Mouse (Mus musculus): ENCODE measurements at regions not wholly inside any gene's neighbourhood (a gene's known extent, or its start where the extent isn't known, plus 50 kb on each side); places are given as distances from the start of the nearest gene placed in this dataset.

DNA sequence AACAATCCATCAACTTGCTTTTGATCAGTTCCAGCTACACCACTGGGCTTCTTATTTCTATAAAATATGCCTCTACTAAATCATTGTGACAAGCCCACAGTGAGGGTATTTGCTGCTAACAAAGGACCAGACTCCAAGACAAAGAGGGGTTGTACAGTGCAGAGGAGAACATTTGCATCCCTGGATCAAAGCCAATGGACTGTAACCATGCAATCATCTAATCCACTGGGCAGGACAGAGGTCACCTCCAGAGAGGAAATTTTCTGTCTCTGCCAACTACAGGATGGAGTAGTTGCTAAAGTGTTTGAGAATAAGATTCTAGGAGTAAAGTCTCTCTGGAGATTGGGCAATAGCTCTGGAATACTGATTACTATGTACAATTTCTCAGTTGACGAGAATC is 272.9 kb downstream of the Cox7c start:
- DNase-seq (ENCODE audit: low spot score in 2 of 2), result no peak

DNA sequence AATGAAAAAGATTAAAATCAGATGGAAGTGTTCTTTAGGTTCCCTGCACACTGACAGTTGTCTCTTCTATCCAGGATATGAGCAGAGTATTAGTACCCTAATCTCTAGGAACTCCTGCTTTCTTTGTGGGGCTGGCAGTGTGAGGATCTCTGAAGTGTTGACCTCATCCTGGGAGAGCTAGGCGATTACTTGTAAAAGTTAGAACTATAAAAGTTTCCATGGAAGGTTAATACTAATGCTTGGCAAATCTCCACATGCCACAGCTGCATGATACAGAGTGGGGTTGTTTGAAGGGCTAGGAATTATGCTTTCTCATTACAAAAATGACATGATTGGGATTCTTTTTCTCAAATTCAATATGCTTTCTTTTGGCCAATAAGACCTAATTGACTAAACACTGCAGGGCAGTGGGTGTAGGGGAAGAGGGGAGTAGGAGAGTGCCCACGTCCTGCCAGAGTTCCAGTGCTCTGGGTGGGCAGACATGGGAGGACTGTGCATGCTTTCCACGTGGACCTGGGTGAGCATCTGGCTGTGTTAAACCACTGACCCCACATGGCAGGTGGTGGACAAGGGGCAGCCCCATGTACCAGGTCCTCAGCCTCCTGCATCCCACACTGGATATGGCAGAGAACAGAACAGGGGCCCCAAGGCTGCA is 275.6 kb downstream of the Cox7c start:
- no peak for DNase-seq (ENCODE audit: low spot score in 2 of 2)

DNA sequence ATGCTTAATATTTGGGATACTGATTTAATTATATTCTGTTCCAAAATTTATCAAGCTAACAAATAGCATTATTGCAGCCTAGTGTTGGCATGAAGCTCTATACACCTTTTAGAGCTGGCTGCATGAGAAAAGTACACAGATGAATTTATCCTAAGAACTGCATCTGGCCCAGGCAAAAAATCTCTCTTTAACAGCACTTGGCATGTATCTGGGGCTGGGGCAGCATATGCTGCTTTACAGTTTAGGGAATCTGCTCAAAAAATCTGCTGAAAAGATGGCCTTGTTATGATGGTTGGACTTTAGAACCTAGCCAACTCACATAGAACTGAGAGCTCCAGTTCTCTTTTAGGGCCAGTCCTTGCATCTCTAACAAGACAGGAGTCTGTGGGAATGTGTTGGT is 276.2 kb downstream of the Cox7c start:
- DNase-seq (ENCODE audit: low spot score in 2 of 2), result no peak

DNA sequence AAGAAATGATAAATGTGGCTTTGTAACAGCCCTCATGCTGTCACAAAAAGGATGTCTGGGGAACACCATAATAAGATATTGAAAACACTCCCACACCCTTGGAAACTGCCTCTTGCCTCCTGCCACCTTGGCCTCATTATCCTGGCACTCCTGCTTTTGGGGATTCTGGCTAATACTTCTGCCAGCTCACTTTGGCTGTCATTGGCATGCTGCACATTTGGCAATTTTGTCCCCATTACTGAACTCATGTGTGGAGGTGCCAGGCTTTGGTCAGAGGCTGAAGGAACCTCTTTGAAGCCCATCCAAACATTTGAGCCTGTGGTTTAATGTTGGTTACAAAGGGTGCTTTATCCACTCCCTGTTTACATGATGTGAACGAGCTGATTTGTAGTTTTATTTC is 278.2 kb downstream of the Cox7c start:
- DNase-seq (ENCODE audit: low spot score in 2 of 2), result peak in 1 of 2 experiments; percentile 2

DNA sequence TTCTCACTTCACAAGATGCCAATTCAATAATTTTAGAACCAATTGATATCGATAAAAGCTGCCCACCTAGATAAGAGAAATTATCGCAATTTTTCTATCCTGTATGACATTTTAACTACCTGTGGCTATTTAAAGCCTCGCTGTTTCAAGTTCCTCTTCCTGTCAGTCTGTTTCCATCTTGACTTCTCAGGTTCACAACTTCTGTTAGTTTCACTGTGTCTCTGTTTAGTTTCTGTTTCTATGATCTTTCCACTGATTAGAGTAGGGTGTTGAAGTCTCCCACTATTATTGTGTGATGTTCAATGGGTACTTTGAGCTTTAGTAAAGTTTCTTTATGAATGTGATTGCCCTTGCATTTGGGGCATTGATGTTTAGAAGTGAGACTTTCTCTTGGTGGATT is 322.1 kb downstream of the Cox7c start:
- no peak for DNase-seq (ENCODE audit: low spot score in 2 of 2)

DNA sequence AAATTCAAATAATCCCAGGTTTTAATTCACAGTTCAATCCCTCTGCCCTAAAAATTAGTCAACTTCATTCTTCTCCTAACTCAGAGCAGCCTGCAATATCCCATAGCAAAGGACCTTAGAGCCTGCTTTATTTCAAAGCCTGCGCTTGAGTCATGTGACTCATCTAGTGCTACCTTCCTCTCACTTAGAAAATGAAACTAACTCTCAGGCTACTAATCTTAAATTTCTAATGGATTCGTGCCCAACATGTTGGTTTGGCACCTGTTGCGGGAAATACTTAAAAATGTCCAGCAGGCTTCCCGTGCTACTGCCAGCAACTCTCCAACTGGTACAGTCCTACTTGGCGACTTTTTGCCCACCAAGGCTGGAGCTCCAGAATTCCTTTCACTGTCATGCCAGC is 322.6 kb downstream of the Cox7c start:
- DNase-seq (ENCODE audit: low spot score in 2 of 2), result no peak

DNA sequence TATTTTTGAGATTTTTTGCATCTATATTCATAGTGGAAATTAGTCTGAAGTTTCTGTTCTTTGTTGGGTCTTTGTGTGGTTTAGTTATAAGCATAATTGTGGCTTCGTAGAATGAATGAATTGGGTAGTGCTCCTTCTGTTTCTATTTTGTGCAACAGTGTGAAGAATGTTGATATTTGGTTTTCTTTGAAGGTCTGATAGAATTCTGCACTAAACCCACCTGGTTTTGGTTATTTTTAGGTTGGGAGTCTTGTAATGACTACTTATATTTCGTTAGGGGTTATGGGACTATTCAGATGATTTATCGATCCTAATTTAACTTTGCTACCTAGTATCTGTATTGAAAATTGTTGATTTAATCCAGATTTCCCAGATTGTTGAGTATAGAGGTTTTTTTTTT is 326.4 kb downstream of the Cox7c start:
- no peak for DNase-seq (ENCODE audit: low spot score in 2 of 2)

DNA sequence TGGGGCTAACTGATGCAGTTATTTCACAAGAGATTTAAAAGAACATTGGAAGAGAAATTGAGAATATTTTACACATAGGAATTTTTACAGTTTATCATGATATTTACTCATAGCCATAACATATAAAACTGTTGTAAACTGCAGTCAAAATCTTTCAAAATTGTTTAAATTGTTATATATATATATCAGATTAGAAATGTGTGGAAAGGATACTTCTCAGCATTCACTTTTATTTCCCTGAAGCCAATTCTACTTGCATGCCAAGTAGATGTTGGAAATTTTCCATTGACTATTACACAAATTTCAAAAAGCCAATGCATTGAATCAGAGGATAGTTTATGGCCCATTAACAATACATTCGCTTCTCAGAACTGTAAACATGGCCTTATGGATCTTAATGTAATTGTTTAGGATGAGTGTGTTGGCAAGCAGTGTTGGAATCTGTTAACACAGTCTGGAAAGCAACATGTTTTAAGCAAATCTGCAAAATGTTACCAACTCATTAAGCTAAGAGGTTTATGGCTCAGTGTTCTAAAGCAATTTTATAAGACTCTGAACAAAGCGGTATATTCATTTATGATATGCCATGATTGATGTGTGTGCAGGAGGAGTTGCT is 330.7 kb downstream of the Cox7c start:
- no peak for DNase-seq (ENCODE audit: low spot score in 2 of 2)

DNA sequence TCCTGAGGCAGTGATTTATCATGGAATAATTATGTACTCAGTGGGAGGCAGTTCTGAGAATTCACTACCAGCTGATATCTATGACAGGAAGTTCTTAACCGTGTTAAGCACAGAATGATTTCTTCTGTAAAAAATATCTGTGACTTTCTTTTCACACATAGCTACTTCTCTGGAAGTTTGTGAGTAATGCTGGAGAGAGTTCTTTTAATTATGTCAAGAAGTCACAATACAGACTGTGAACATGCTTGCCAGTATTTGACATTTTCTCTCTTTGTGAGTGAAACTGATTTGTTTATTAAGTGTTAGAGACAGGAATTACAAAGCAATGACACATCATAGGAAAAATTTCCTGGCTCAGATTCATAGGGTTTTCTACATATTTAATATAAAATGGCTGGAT is 354.3 kb downstream of the Cox7c start:
- DNase-seq (ENCODE audit: low spot score in 2 of 2), result no peak

All from cerebellum, postnatal 4 days (tissue).